Mouse (Mus musculus): ENCODE data around the gene Hist1h2ae. TPM values are rescaled to one million over a fixed set of nuclear protein-coding genes. Genes with fewer than 3 reads are reported as not detected.
"Not testable (repeated sequence)": the region's sequence is repeated elsewhere in the genome, so short reads cannot be mapped to it uniquely, and the experiment has no call there.

The Hist1h2ae gene
- polyA plus RNA-seq, 1 experiment from 2014 or later: 14.5 TPM

- Histone ChIP-seq H3K4me1 (ENCODE audit: control insufficient read depth, insufficient read depth, low read depth, low read length) (peaks cover 25% of the 10 kb centered on the region), H3K9me3 (ENCODE audit: control insufficient read depth, low read length) (no peaks in the 10 kb centered on the region), H3K27me3 (replicated peaks; ENCODE audit: control insufficient read depth, insufficient read depth, low read length) (no peaks in the 10 kb centered on the region), H3K4me3 (ENCODE audit: low read length) (peak overlapping the region; percentile 1), H3K9ac (ENCODE audit: low read depth, low read length) (no peak overlapping the region), H3K36me3 (ENCODE audit: control insufficient read depth, insufficient read depth, low read length) (no peaks in the 10 kb centered on the region), H3K4me2 (ENCODE audit: low read length) (peak overlapping the region; percentile 63), H3K27ac (ENCODE audit: low read depth, low read length) (no peak overlapping the region)
- ATAC-seq: no peak
- WGBS: 19% methylated on average over 7 of the region's 7 CpGs
These were observed 34.8 kb downstream of the Hist1h2ae start for GRCm38 (mm10) chr13:23536076-23536822.

- Histone ChIP-seq H3K4me2 (ENCODE audit: low read length) (peak within 1 kb of the TSS; percentile 63), H3K4me3 (ENCODE audit: low read length) (peak within 1 kb of the TSS; percentile 48), H3K27ac (ENCODE audit: low read depth, low read length) (peak within 1 kb of the TSS; percentile 70), H3K4me1 (ENCODE audit: control insufficient read depth, insufficient read depth, low read depth, low read length) (peaks cover 25% of the 10 kb centered on the region), H3K9ac (ENCODE audit: low read depth, low read length) (peak within 1 kb of the TSS; percentile 47)
- WGBS: under 1% methylated on average over 36 of the region's 62 CpGs
- peak; percentile 94 for ATAC-seq
- not testable (repeated sequence) for H3K36me3 ChIP-seq (ENCODE audit: control insufficient read depth, insufficient read depth, low read length); H3K27me3 ChIP-seq (replicated peaks; ENCODE audit: control insufficient read depth, insufficient read depth, low read length); H3K9me3 ChIP-seq (ENCODE audit: control insufficient read depth, low read length)
These were observed 35.6 kb downstream of the Hist1h2ae start, which contains the start of gene Hist1h3g for GRCm38 (mm10) chr13:23535137-23536075. Gene Hist1h3g (plus strand): TSS chr13:23535422.

GRCm38 (mm10) chr13:23534368-23535131, 36.5 kb downstream of the Hist1h2ae start:
- H3K4me1 ChIP-seq (ENCODE audit: control insufficient read depth, insufficient read depth, low read depth, low read length): peaks cover 25% of the 10 kb centered on the region
- peak overlapping the region; percentile 47 for H3K9ac ChIP-seq (ENCODE audit: low read depth, low read length)
- no peaks in the 10 kb centered on the region for H3K27me3 ChIP-seq (replicated peaks; ENCODE audit: control insufficient read depth, insufficient read depth, low read length)
- peak overlapping the region; percentile 70 for H3K27ac ChIP-seq (ENCODE audit: low read depth, low read length)
- no peaks in the 10 kb centered on the region for H3K9me3 ChIP-seq (ENCODE audit: control insufficient read depth, low read length)
- H3K36me3 ChIP-seq (ENCODE audit: control insufficient read depth, insufficient read depth, low read length): no peaks in the 10 kb centered on the region
- peak overlapping the region; percentile 63 for H3K4me2 ChIP-seq (ENCODE audit: low read length)
- peak; percentile 9 for ATAC-seq
- peak overlapping the region; percentile 48 for H3K4me3 ChIP-seq (ENCODE audit: low read length)
- WGBS: under 1% methylated on average over 15 of the region's 15 CpGs

- peak within 1 kb of the TSS; percentile 47 for H3K9ac ChIP-seq (ENCODE audit: low read depth, low read length)
- H3K27me3 ChIP-seq (replicated peaks; ENCODE audit: control insufficient read depth, insufficient read depth, low read length); H3K9me3 ChIP-seq (ENCODE audit: control insufficient read depth, low read length); H3K36me3 ChIP-seq (ENCODE audit: control insufficient read depth, insufficient read depth, low read length): not testable (repeated sequence)
- peak within 1 kb of the TSS; percentile 48 for H3K4me3 ChIP-seq (ENCODE audit: low read length)
- peak within 1 kb of the TSS; percentile 76 for H3K27ac ChIP-seq (ENCODE audit: low read depth, low read length)
- whole genome bisulfite sequencing: 0% methylated on average over 24 of the region's 53 CpGs
- H3K4me2 ChIP-seq (ENCODE audit: low read length): peak within 1 kb of the TSS; percentile 63
- H3K4me1 ChIP-seq (ENCODE audit: control insufficient read depth, insufficient read depth, low read depth, low read length): peaks cover 25% of the 10 kb centered on the region
- ATAC-seq: peak; percentile 54
These were observed 37.3 kb downstream of the Hist1h2ae start, which contains the start of gene Hist1h2af for GRCm38 (mm10) chr13:23533560-23534367. Gene Hist1h2af (plus strand): TSS chr13:23533906.

GRCm38 (mm10) chr13:23532262-23533075, 38.6 kb downstream of the Hist1h2ae start:
- Histone ChIP-seq H3K4me3 (ENCODE audit: low read length) (peak overlapping the region; percentile 44), H3K9me3 (ENCODE audit: control insufficient read depth, low read length) (no peaks in the 10 kb centered on the region), H3K4me1 (ENCODE audit: control insufficient read depth, insufficient read depth, low read depth, low read length) (peaks cover 25% of the 10 kb centered on the region), H3K4me2 (ENCODE audit: low read length) (peak overlapping the region; percentile 65), H3K36me3 (ENCODE audit: control insufficient read depth, insufficient read depth, low read length) (no peaks in the 10 kb centered on the region), H3K9ac (ENCODE audit: low read depth, low read length) (peak overlapping the region; percentile 13; the same call in 1 of the 2 replicates), H3K27me3 (replicated peaks; ENCODE audit: control insufficient read depth, insufficient read depth, low read length) (no peaks in the 10 kb centered on the region), H3K27ac (ENCODE audit: low read depth, low read length) (peak overlapping the region; percentile 90)
- ATAC-seq: no peak
- WGBS: 24% methylated on average over 9 of the region's 9 CpGs

GRCm38 (mm10) chr13:23530901-23531875, 39.8 kb downstream of the Hist1h2ae start, which contains the start of gene Hist1h4h:
Gene Hist1h4h (plus strand): TSS chr13:23531050.
- no peaks in the 10 kb centered on the region for H3K36me3 ChIP-seq (ENCODE audit: control insufficient read depth, insufficient read depth, low read length)
- peak within 1 kb of the TSS; percentile 65 for H3K4me2 ChIP-seq (ENCODE audit: low read length)
- peaks cover 28% of the 10 kb centered on the region for H3K4me1 ChIP-seq (ENCODE audit: control insufficient read depth, insufficient read depth, low read depth, low read length)
- H3K9me3 ChIP-seq (ENCODE audit: control insufficient read depth, low read length): no peaks in the 10 kb centered on the region
- H3K4me3 ChIP-seq (ENCODE audit: low read length): peak within 1 kb of the TSS; percentile 44
- H3K27me3 ChIP-seq (replicated peaks; ENCODE audit: control insufficient read depth, insufficient read depth, low read length): no peaks in the 10 kb centered on the region
- peak within 1 kb of the TSS; percentile 90 for H3K27ac ChIP-seq (ENCODE audit: low read depth, low read length)
- under 1% methylated on average over 53 of the region's 70 CpGs for WGBS
- ATAC-seq: peak; percentile 85
- H3K9ac ChIP-seq (ENCODE audit: low read depth, low read length): peak within 1 kb of the TSS; percentile 71

Data from hindbrain, embryonic 16.5 days (tissue).